Mouse (Mus musculus) CH12.LX (cell line): ENCODE measurements at regions not wholly inside any gene's neighbourhood (a gene's known extent, or its start where the extent isn't known, plus 50 kb on each side); places are given as distances from the start of the nearest gene placed in this dataset.

ENCODE experiments used
- DNase-seq: peaks from one replicate; pipeline ENCODE4 v3.0.0-alpha.2; 2013; ENCODE audit errors: extremely low read depth
- H3K27ac ChIP-seq: 2 replicates; pipeline ENCODE4 v1.5.1; 2012; ENCODE audit warnings: low read depth, mild to moderate bottlenecking, control low read depth, moderate library complexity; ENCODE audit not compliant: insufficient read depth
- H3K27me3 ChIP-seq: replicated peaks from 2 replicates; pipeline ENCODE3; 2012; ENCODE audit warnings: inconsistent platforms
- H3K36me3 ChIP-seq, 2 experiments: replicated peaks in 1 of 2; 2 replicates each; pipeline versions ENCODE3 to v1.6.1; 2012; ENCODE audit warnings: inconsistent platforms in 1 of 2, low read length in 1 of 2, mild to moderate bottlenecking in 1 of 2, mixed read lengths in 1 of 2, moderate library complexity in 1 of 2; ENCODE audit not compliant: control insufficient read depth in 1 of 2, insufficient read depth in 1 of 2
- H3K4me1 ChIP-seq, 2 experiments: 2 replicates each; pipeline ENCODE4 v1.6.1; 2012; ENCODE audit warnings: inconsistent platforms in 1 of 2, moderate library complexity in 1 of 2; ENCODE audit not compliant: insufficient read depth in 2 of 2, control insufficient read depth in 1 of 2
- H3K4me2 ChIP-seq: 2 replicates; pipeline ENCODE4 v1.6.1; 2012; ENCODE audit warnings: low read depth, mild to moderate bottlenecking, control low read depth; ENCODE audit not compliant: poor library complexity, insufficient read depth, severe bottlenecking
- H3K4me3 ChIP-seq, 3 experiments: fragments of 150-350 bp in 1 of 3; sonication (generic) in 1 of 3; replicated peaks in 1 of 3; 2 replicates each; pipeline versions ENCODE3 to v1.5.1; 2011 to 2012; ENCODE audit warnings: low read depth in 2 of 3, low read length in 2 of 3, mild to moderate bottlenecking in 2 of 3, moderate library complexity in 2 of 3, control low read depth in 1 of 3, improper control_type of control experiment in 1 of 3, inconsistent platforms in 1 of 3, mixed read lengths in 1 of 3; ENCODE audit not compliant: poor library complexity in 1 of 3
- H3K79me2 ChIP-seq: replicated peaks from 2 replicates; pipeline ENCODE4 v1.6.1; 2012; ENCODE audit warnings: mild to moderate bottlenecking, moderate library complexity; ENCODE audit not compliant: control insufficient read depth, poor library complexity, insufficient read depth, severe bottlenecking; ENCODE audit errors: extremely low read depth
- H3K9ac ChIP-seq: 2 replicates; pipeline ENCODE4 v1.6.1; 2012; ENCODE audit warnings: low read depth, mild to moderate bottlenecking, control low read depth, moderate library complexity; ENCODE audit not compliant: insufficient read depth
- H3K9me3 ChIP-seq: replicated peaks from 2 replicates; pipeline ENCODE3; 2012; ENCODE audit warnings: low read length, inconsistent platforms, mixed read lengths
- CHD1 ChIP-seq: IDR thresholded peaks from 2 replicates; pipeline ENCODE4 v1.6.1; 2012; ENCODE audit warnings: low read depth, low read length, improper control_type of control experiment, inconsistent platforms
- ETS1 ChIP-seq: conservative IDR thresholded peaks from 2 replicates; pipeline ENCODE4 v1.6.1; 2012; ENCODE audit warnings: low read depth, mild to moderate bottlenecking, inconsistent platforms, low read length, improper control_type of control experiment, moderate library complexity
- GABPA ChIP-seq: IDR thresholded peaks from 2 replicates; pipeline ENCODE4 v1.6.1; 2012; ENCODE audit warnings: low read depth, low read length, improper control_type of control experiment, inconsistent platforms; ENCODE audit not compliant: insufficient replicate concordance
- IRF4 ChIP-seq: IDR thresholded peaks from 2 replicates; pipeline ENCODE4 v1.6.1; 2014; ENCODE audit warnings: low read depth, mild to moderate bottlenecking, inconsistent platforms, low read length, improper control_type of control experiment
- JUN ChIP-seq: IDR thresholded peaks from 2 replicates; pipeline ENCODE4 v1.6.1; 2011; ENCODE audit warnings: low read depth, mild to moderate bottlenecking, low read length, improper control_type of control experiment, moderate library complexity; ENCODE audit not compliant: insufficient read depth
- MAX ChIP-seq: IDR thresholded peaks from 2 replicates; pipeline ENCODE4 v1.6.1; 2011; ENCODE audit warnings: low read length, improper control_type of control experiment
- MYC ChIP-seq: IDR thresholded peaks from 2 replicates; pipeline ENCODE4 v1.6.1; 2011; ENCODE audit warnings: low read depth, mild to moderate bottlenecking, improper control_type of control experiment, low read length
- PAX5 ChIP-seq: IDR thresholded peaks from 2 replicates; pipeline ENCODE4 v1.6.1; 2012; ENCODE audit warnings: low read length, inconsistent platforms, mixed read lengths
- POLR2AphosphoS2 ChIP-seq: IDR thresholded peaks from 2 replicates; pipeline ENCODE4 v1.6.1; 2011; ENCODE audit warnings: low read depth, low read length, improper control_type of control experiment
- RCOR1 ChIP-seq: conservative IDR thresholded peaks from 2 replicates; pipeline ENCODE4 v1.6.1; 2012; ENCODE audit warnings: low read depth, mild to moderate bottlenecking, inconsistent platforms, low read length, improper control_type of control experiment
- SMC3 ChIP-seq: IDR thresholded peaks from 2 replicates; pipeline ENCODE4 v1.6.1; 2011; ENCODE audit warnings: low read depth, low read length, improper control_type of control experiment
- TBP ChIP-seq: conservative IDR thresholded peaks from 2 replicates; pipeline ENCODE4 v1.6.1; 2011; ENCODE audit warnings: low read depth, low read length, improper control_type of control experiment
- UBTF ChIP-seq: IDR thresholded peaks from 2 replicates; pipeline ENCODE4 v1.6.1; 2012; ENCODE audit warnings: low read depth, mild to moderate bottlenecking, inconsistent platforms, low read length, improper control_type of control experiment, moderate library complexity
- USF1 ChIP-seq: IDR thresholded peaks from 2 replicates; pipeline ENCODE4 v1.6.1; 2014; ENCODE audit warnings: low read depth, mild to moderate bottlenecking, inconsistent platforms, low read length, improper control_type of control experiment
- ZMIZ1 ChIP-seq: IDR thresholded peaks from 2 replicates; pipeline ENCODE4 v1.6.1; 2012; ENCODE audit warnings: low read depth, mild to moderate bottlenecking, inconsistent platforms, low read length, improper control_type of control experiment
- ZNF384 ChIP-seq: IDR thresholded peaks from 2 replicates; pipeline ENCODE4 v1.6.1; 2012; ENCODE audit warnings: low read depth, low read length, improper control_type of control experiment, inconsistent platforms
- dilution Hi-C: fragments of 300-500 bp; cut with MboI; formaldehyde crosslinking; loops from 2 replicates; pipeline ENCODE4 v1.14.3; 2020; ENCODE audit warnings: low sequenced_read_pairs; ENCODE audit not compliant: extremely low pct_unique_long_range_greater_than_20kb, extremely low pct_ligation_motif_present
- in situ Hi-C: fragments of 300-500 bp; cut with MboI; formaldehyde crosslinking; loops from 3 replicates; pipeline ENCODE4 v1.14.3; 2019; ENCODE audit warnings: low sequenced_read_pairs, low pct_ligation_motif_present, low pct_unique_long_range_greater_than_20kb, mixed read lengths

- Histone ChIP-seq H3K36me3 (no peaks in the 10 kb centered on the region), H3K9me3 (peaks cover 27% of the 10 kb centered on the region), H3K27me3 (no peaks in the 10 kb centered on the region), H3K79me2 (no peaks in the 10 kb centered on the region), H3K27ac (no peak overlapping the region), H3K4me3 (no peak overlapping the region), H3K9ac (no peak overlapping the region), H3K4me2 (no peak overlapping the region), H3K4me1 (no peaks in the 10 kb centered on the region)
- dilution Hi-C loops (no loop called here), in situ Hi-C loops (no loop called here)
- TF ChIP-seq PAX5 (no peak), USF1 (no peak), ZMIZ1 (no peak), GABPA (no peak), SMC3 (no peak), RCOR1 (no peak)
- no peak for DNase-seq
Measured at GRCm38 (mm10) chr2:137807594-137808295, 448.6 kb upstream of the Btbd3 start.

- dilution Hi-C loops = no loop called here
- Histone ChIP-seq H3K9ac (no peak overlapping the region), H3K27me3 (no peaks in the 10 kb centered on the region), H3K4me2 (no peak overlapping the region), H3K27ac (no peak overlapping the region), H3K4me3 (no peak overlapping the region), H3K79me2 (no peaks in the 10 kb centered on the region), H3K36me3 (no peaks in the 10 kb centered on the region), H3K9me3 (peaks cover 38% of the 10 kb centered on the region), H3K4me1 (no peaks in the 10 kb centered on the region)
- TF ChIP-seq IRF4 (no peak), MYC (no peak), UBTF (no peak), TBP (no peak), GABPA (no peak), JUN (no peak), ZNF384 (no peak), RCOR1 (no peak), CHD1 (no peak), SMC3 (no peak), ETS1 (no peak), POLR2AphosphoS2 (no peak), MAX (no peak)
- no peak for DNase-seq
- in situ Hi-C loops = no loop called here
Measured at GRCm38 (mm10) chr2:137794841-137795240, 461.5 kb upstream of the Btbd3 start.
